Mouse (Mus musculus): ENCODE data around the gene Zfp868. TPM values are rescaled to one million over a fixed set of nuclear protein-coding genes. Genes with fewer than 3 reads are reported as not detected.

The Zfp868 gene
- polyA plus RNA-seq, 1 experiment from 2014 or later: 50.8 TPM

Other genes with a start within 250 kb of the Zfp868 start
- gene Gm9495, start 172.0 kb downstream of the Zfp868 start, polyA plus RNA-seq (2015; fragmentation: Nextera tagmentation; extraction: Ambion mirVana): not detected in 2 replicates
- not detected in 2 replicates for gene Gm7697, start 102.6 kb downstream of the Zfp868 start, polyA plus RNA-seq (2015; fragmentation: Nextera tagmentation; extraction: Ambion mirVana)
- gene Zfp964, start 28.9 kb upstream of the Zfp868 start, polyA plus RNA-seq (2015; fragmentation: Nextera tagmentation; extraction: Ambion mirVana): 2.3 and 2.4 TPM in 2 replicates
- 28.4 and 28.8 TPM in 2 replicates for gene Zfp869, start 85.2 kb upstream of the Zfp868 start, polyA plus RNA-seq (2015; fragmentation: Nextera tagmentation; extraction: Ambion mirVana)
- 9.2 and 10.2 TPM in 2 replicates for gene Zfp963, start 124.4 kb upstream of the Zfp868 start, polyA plus RNA-seq (2015; fragmentation: Nextera tagmentation; extraction: Ambion mirVana)
- gene Gm20422, start 149.3 kb upstream of the Zfp868 start, polyA plus RNA-seq (2015; fragmentation: Nextera tagmentation; extraction: Ambion mirVana): 0.24 and 1.1 TPM in 2 replicates
- 46.6 and 49.0 TPM in 2 replicates for gene Atp13a1, start 165.6 kb upstream of the Zfp868 start, polyA plus RNA-seq (2015; fragmentation: Nextera tagmentation; extraction: Ambion mirVana)
- 49.1 and 51.7 TPM in 2 replicates for gene Zfp866, start 165.6 kb upstream of the Zfp868 start, polyA plus RNA-seq (2015; fragmentation: Nextera tagmentation; extraction: Ambion mirVana)
- gene Gmip, start 183.1 kb upstream of the Zfp868 start, polyA plus RNA-seq (2015; fragmentation: Nextera tagmentation; extraction: Ambion mirVana): 31.8 and 37.0 TPM in 2 replicates
- gene Lpar2, start 196.9 kb upstream of the Zfp868 start, polyA plus RNA-seq (2015; fragmentation: Nextera tagmentation; extraction: Ambion mirVana): 0.58 and 0.64 TPM in 2 replicates
- gene Pbx4, start 206.9 kb upstream of the Zfp868 start, polyA plus RNA-seq (2015; fragmentation: Nextera tagmentation; extraction: Ambion mirVana): 59.2 and 65.0 TPM in 2 replicates

Measured in midbrain, embryonic 13.5 days (tissue).